In genomic region chr10:123251904-123252303, GRCm38 (mm10) we compare ENCODE assay signal across 21 mouse cellular contexts. TPM values are rescaled to one million over a fixed set of nuclear protein-coding genes. Genes with fewer than 3 reads are reported as not detected.
"Had no signal": no experiment of that assay in that cellular context is flagged by ENCODE, and none has a peak within 500 bp of the region (broad histone marks: within the 10 kb centered on the region; RNA-seq: fewer than 3 reads in every experiment).

No protein-coding gene starts in this region.

- H3K36me3 ChIP-seq: liver, embryonic 12.5 days; liver, embryonic 15.5 days; lung, embryonic 15.5 days; midbrain, embryonic 12.5 days; midbrain, embryonic 15.5 days; neural tube, embryonic 13.5 days had no signal

- ATAC-seq: intestine, embryonic 16.5 days; liver, embryonic 12.5 days; midbrain, embryonic 15.5 days had no signal

- H3K9me3 ChIP-seq: liver, embryonic 12.5 days; liver, embryonic 15.5 days; lung, embryonic 15.5 days; midbrain, embryonic 12.5 days; midbrain, embryonic 15.5 days; neural tube, embryonic 13.5 days had no signal

- DNase-seq: kidney, adult 18-20 months; kidney, adult 9 months; kidney, postnatal 14 days; layer of hippocampus, adult 9-11 months; liver; lung, adult 18-20 months; lung, postnatal 10 days; lung, postnatal 36 days; thymus, postnatal 25 days had no signal

- H3K9ac ChIP-seq: liver, embryonic 12.5 days; liver, embryonic 15.5 days; lung, embryonic 15.5 days; midbrain, embryonic 12.5 days; midbrain, embryonic 15.5 days; neural tube, embryonic 13.5 days had no signal

- H3K4me1 ChIP-seq: liver, embryonic 12.5 days; liver, embryonic 15.5 days; lung, embryonic 15.5 days; midbrain, embryonic 12.5 days; midbrain, embryonic 15.5 days; neural tube, embryonic 13.5 days had no signal

- H3K27ac ChIP-seq: layer of hippocampus, adult 2 months; liver, embryonic 12.5 days; liver, embryonic 15.5 days; lung, embryonic 15.5 days; midbrain, embryonic 12.5 days; midbrain, embryonic 15.5 days; neural tube, embryonic 13.5 days; stomach, postnatal 0 days had no signal

- H3K27me3 ChIP-seq: liver, embryonic 12.5 days; liver, embryonic 15.5 days; lung, embryonic 15.5 days; midbrain, embryonic 12.5 days; midbrain, embryonic 15.5 days; neural tube, embryonic 13.5 days had no signal

- H3K4me2 ChIP-seq: liver, embryonic 12.5 days; liver, embryonic 15.5 days; lung, embryonic 15.5 days; midbrain, embryonic 12.5 days; midbrain, embryonic 15.5 days; neural tube, embryonic 13.5 days had no signal

- H3K4me3 ChIP-seq: layer of hippocampus, adult 2 months; liver, embryonic 12.5 days; liver, embryonic 15.5 days; lung, embryonic 15.5 days; midbrain, embryonic 12.5 days; midbrain, embryonic 15.5 days; neural tube, embryonic 13.5 days had no signal

RNA-seq across cellular contexts. Expression of gene Fam19a2, which starts 11.9 kb away (rescaled TPM):
- total RNA-seq: megakaryocyte-erythroid progenitor cell, adult 5-6 weeks; neutrophil, adult 5-6 weeks had no signal
- polyA plus RNA-seq: large intestine, adult 2 months had no signal
